Mouse (Mus musculus): ENCODE measurements around the gene Gzmd. TPM values are rescaled to one million over a fixed set of nuclear protein-coding genes. Genes with fewer than 3 reads are reported as not detected.

Gene Gzmd
- total RNA-seq, 2 experiments from 2014 or later: not detected

DNA sequence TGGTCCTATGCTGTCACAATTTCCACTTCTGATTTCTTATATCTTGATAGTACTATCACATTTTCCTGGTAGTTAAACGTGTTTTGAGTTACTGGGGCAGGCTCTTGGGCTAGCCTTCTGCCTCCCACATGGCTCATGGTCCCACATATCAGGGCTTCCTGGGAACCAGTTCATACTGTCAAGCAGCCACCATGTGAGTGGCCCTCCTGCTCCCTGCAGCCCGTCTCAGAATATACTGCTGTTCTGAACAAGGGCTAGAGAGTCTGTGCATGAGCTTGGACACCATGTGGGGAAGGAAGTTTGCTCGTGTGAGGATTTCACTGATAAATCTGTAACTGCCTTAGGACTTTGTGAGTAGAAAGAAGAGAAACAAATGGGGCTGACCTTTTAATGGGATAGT is 45.7 kb downstream of the Gzmd start:
- DNase-seq: no peak
- intact Hi-C loops (cut with DNase I): no loop called here

DNA sequence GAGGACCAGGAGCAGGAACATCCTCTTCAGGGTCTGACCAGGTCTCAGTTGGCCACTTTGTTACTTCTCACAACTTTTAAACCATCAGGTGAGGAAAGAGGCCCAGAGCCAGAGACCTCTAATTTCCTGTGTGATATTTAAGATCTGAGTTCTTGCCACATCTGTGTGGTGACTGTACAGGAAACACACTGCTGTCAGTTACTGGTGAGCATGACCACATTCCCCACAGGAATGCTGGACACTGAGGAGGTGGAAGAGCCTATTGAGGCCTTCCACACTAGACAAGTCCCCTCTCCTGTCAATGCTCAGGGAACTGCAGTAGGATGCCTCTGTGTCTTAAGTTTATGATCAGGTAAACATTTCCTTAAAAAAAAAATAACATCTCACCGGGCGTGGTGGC is 47.2 kb downstream of the Gzmd start, which contains the start of gene Mcpt8:
TSS of gene Mcpt8 (minus strand) at position 107 of the 400 bp plus-strand sequence.
- DNase-seq: no peak
- intact Hi-C loops (cut with DNase I): no loop called here

- intact Hi-C loops (cut with DNase I): no loop called here
- no peak for DNase-seq
Observed at GRCm38 (mm10) chr14:56082016-56082415, 50.4 kb downstream of the Gzmd start.

Small RNA genes lying within 50 kb of the gene (microRNA-seq; reads per million reads assigned to microRNA genes)
- 0 reads per million in 2 experiments for gene Mir6949

Other genes starting within 250 kb of the Gzmd start
- under 1 TPM; 0.22 to 0.38 TPM for gene Cbln3, start 248.2 kb downstream of the Gzmd start, total RNA-seq (2021)
- 10 to 100 TPM; 12.5 to 13.1 TPM for gene Khnyn, start 247.7 kb downstream of the Gzmd start, total RNA-seq (2021)
- gene Sdr39u1, start 232.3 kb downstream of the Gzmd start, total RNA-seq (2021): 10 to 100 TPM; 73.2 to 79.9 TPM
- 1 to 10 TPM; 5.2 to 6.8 TPM for gene Cma1, start 187.9 kb downstream of the Gzmd start, total RNA-seq (2021)
- under 1 TPM in 1 of 2 experiments, not detected in 1; 0.53 TPM for gene Cma2, start 181.6 kb downstream of the Gzmd start, total RNA-seq (2021)
- not detected for gene Mcpt1, start 114.6 kb downstream of the Gzmd start, total RNA-seq (2021)
- not detected for gene Mcpt9, start 102.1 kb downstream of the Gzmd start, total RNA-seq (2021)
- under 1 TPM; 0.50 to 0.67 TPM for gene Mcpt2, start 90.6 kb downstream of the Gzmd start, total RNA-seq (2021)
- gene Mcpt4, start 70.3 kb downstream of the Gzmd start, total RNA-seq (2021): 1 to 10 TPM; 4.2 to 4.3 TPM
- gene Mcpt8, start 47.3 kb downstream of the Gzmd start, total RNA-seq (2021): not detected
- not detected for gene Ctsg, start 30.0 kb downstream of the Gzmd start, total RNA-seq (2021)
- gene Gzme, start 12.0 kb downstream of the Gzmd start, total RNA-seq (2021): not detected
- not detected for gene Gzmg, start 27.0 kb upstream of the Gzmd start, total RNA-seq (2021)
- gene Gzmn, start 42.0 kb upstream of the Gzmd start, total RNA-seq (2021): not detected
- not detected for gene Gzmf, start 78.8 kb upstream of the Gzmd start, total RNA-seq (2021)
- not detected for gene Gzmc, start 102.0 kb upstream of the Gzmd start, total RNA-seq (2021)
- gene Gzmb, start 129.7 kb upstream of the Gzmd start, total RNA-seq (2021): not detected
- not detected for gene Atp12a, start 232.5 kb upstream of the Gzmd start, total RNA-seq (2021)